11 mouse cellular contexts compared by ENCODE assay signal in genomic region chr16:23272521-23273230, GRCm38 (mm10). TPM values are rescaled to one million over a fixed set of nuclear protein-coding genes. Genes with fewer than 3 reads are reported as not detected.
DNase-seq lines count a peak whose midpoint lies in the region; ATAC-seq and TF ChIP-seq lines count a peak whose summit lies in the region.
"Had no signal": no experiment of that assay in that cellular context is flagged by ENCODE, and none has a peak within 500 bp of the region (broad histone marks: within the 10 kb centered on the region; RNA-seq: fewer than 3 reads in every experiment).

No protein-coding gene starts in this region.

- intact Hi-C loops in left cerebral cortex, adult 2 months (cut with DNase I) = no loop called here
- intact Hi-C loops in left cerebral cortex, postnatal 4 days (cut with DNase I) = no loop called here

- TF ChIP-seq CTCF in left cerebral cortex, adult 2 months (IDR thresholded peaks at IDR 0.05) = no peak

- no peaks in the 10 kb centered on the region for H3K79me2 ChIP-seq in macrophage (ENCODE audit: inconsistent target)

- peaks cover 12% of the 10 kb centered on the region; the same call in 1 of the 2 replicates for H3K27me3 ChIP-seq in forebrain, embryonic 10.5 days (ENCODE audit: poor library complexity, severe bottlenecking)
- no peaks in the 10 kb centered on the region for H3K27me3 ChIP-seq in forebrain, embryonic 11.5 days (ENCODE audit: control insufficient read depth, insufficient read depth, low read length)
- H3K27me3 ChIP-seq: liver, embryonic 13.5 days had no signal

- 52% methylated on average over 9 of the region's 9 CpGs for WGBS in forebrain, embryonic 10.5 days
- WGBS in forebrain, embryonic 11.5 days = 49% methylated on average over 9 of the region's 9 CpGs
- WGBS in macrophage (ENCODE audit: missing documents) = 63% methylated on average over 9 of the region's 9 CpGs

- no peak for ATAC-seq in forebrain, embryonic 11.5 days (replicated peaks; ENCODE audit: low FRiP score)
- no peak for ATAC-seq in CD4-positive, CD25-positive, alpha-beta regulatory T cell, adult 4 months

- H3K4me2 ChIP-seq in forebrain, embryonic 11.5 days (ENCODE audit: low read depth, low read length, severe bottlenecking) = no peak overlapping the region
- H3K4me2 ChIP-seq: liver, embryonic 13.5 days had no signal

- DNase-seq in forebrain, embryonic 10.5 days (ENCODE audit: extremely low spot score, low spot score) = no peak
- no peak for DNase-seq in forebrain, embryonic 11.5 days (ENCODE audit: low spot score)
- DNase-seq in left cerebral cortex, adult 2 months (ENCODE audit: extremely low spot score in 1 of 2, low spot score in 2 of 2) = no peak
- DNase-seq in left cerebral cortex, postnatal 4 days = no peak
- DNase-seq in NIH3T3 (ENCODE audit: low read depth) = peak; percentile 77
- DNase-seq in urinary bladder, postnatal 36 days (ENCODE audit: low spot score in 2 of 2) = no peak
- DNase-seq: kidney, adult 18-20 months; liver, embryonic 13.5 days; thymus, adult 18-20 months had no signal

- 0 out of 2 replicates have a peak, but pooled peaks cover 2% of the 10 kb centered on the region for H3K36me3 ChIP-seq in forebrain, embryonic 10.5 days (replicated peaks)
- no peaks in the 10 kb centered on the region for H3K36me3 ChIP-seq in forebrain, embryonic 11.5 days (ENCODE audit: control insufficient read depth, insufficient read depth, low read length)
- H3K36me3 ChIP-seq in macrophage (ENCODE audit: inconsistent target) = no peaks in the 10 kb centered on the region
- H3K36me3 ChIP-seq: liver, embryonic 13.5 days had no signal

- H3K4me1 ChIP-seq in forebrain, embryonic 10.5 days = peaks cover 68% of the 10 kb centered on the region
- H3K4me1 ChIP-seq in forebrain, embryonic 11.5 days (replicated peaks; ENCODE audit: control insufficient read depth, insufficient read depth, low read length) = peaks cover 15% of the 10 kb centered on the region

- H3K4me3 ChIP-seq in forebrain, embryonic 10.5 days = no peak overlapping the region
- H3K4me3 ChIP-seq in forebrain, embryonic 11.5 days (ENCODE audit: low read depth, low read length) = no peak overlapping the region
- H3K4me3 ChIP-seq in left cerebral cortex, adult 2 months = no peak overlapping the region
- H3K4me3 ChIP-seq in macrophage (ENCODE audit: inconsistent target) = no peak overlapping the region
- H3K4me3 ChIP-seq: liver, embryonic 13.5 days had no signal

- no peaks in the 10 kb centered on the region for H3K9me3 ChIP-seq in forebrain, embryonic 10.5 days
- no peaks in the 10 kb centered on the region for H3K9me3 ChIP-seq in forebrain, embryonic 11.5 days (ENCODE audit: control insufficient read depth, low read length)
- H3K9me3 ChIP-seq: liver, embryonic 13.5 days had no signal

- H3K9ac ChIP-seq in forebrain, embryonic 11.5 days (ENCODE audit: low read length) = no peak overlapping the region
- H3K9ac ChIP-seq: liver, embryonic 13.5 days had no signal

- H3K27ac ChIP-seq in forebrain, embryonic 10.5 days = peak overlapping the region; percentile 58
- no peak overlapping the region for H3K27ac ChIP-seq in forebrain, embryonic 11.5 days (ENCODE audit: low read depth, low read length)
- peak overlapping the region; percentile 79 for H3K27ac ChIP-seq in left cerebral cortex, adult 2 months
- peak overlapping the region; percentile 94 for H3K27ac ChIP-seq in macrophage
- H3K27ac ChIP-seq: liver, embryonic 13.5 days had no signal

RNA-seq across cellular contexts. Expression of gene St6gal1, which starts 48.1 kb away (rescaled TPM):
- polyA plus RNA-seq in forebrain, embryonic 10.5 days (2016; fragmentation: Nextera tagmentation; extraction: Ambion mirVana) = 18.4 and 19.7 TPM in 2 replicates
- polyA plus RNA-seq in forebrain, embryonic 11.5 days (2014; fragmentation: Nextera tagmentation; extraction: Ambion mirVana) = 24.7 TPM in 2 replicates
- total RNA-seq in left cerebral cortex, adult 2 months (2021) = 10 to 100 TPM; 16.5 to 18.7 TPM
- total RNA-seq in left cerebral cortex, postnatal 4 days (2021) = 10 to 100 TPM; 19.1 to 23.2 TPM
- total RNA-seq in macrophage (2018; cell fraction: chromatin; rRNA removed) = 10 to 100 TPM in 12 of 26 experiments, 1 to 10 TPM in 12, under 1 TPM in 2; 0.26 to 52.6 (median 8.3) TPM
- 10 to 100 TPM in 16 of 26 experiments, 1 to 10 TPM in 10; 5.6 to 72.7 (median 28.0) TPM for total RNA-seq in macrophage (2018; cell fraction: cytosol; rRNA removed)
- total RNA-seq in macrophage (2018; cell fraction: nucleus; rRNA removed) = 10 to 100 TPM in 16 of 26 experiments, 1 to 10 TPM in 10; 6.9 to 68.1 (median 19.1) TPM
- polyA plus RNA-seq in macrophage (2018) = 24.0 to 59.9 TPM (median 43.6 TPM) in 3 replicates
- 10 to 100 TPM; 70.1 to 99.5 TPM for polyA plus RNA-seq in CD4-positive, CD25-positive, alpha-beta regulatory T cell, adult 4 months (2017; shearing (Covaris generic))
